Mouse (Mus musculus) erythroblast, adult 5-6 weeks (primary cell): ENCODE data around the gene Nat10. TPM values are rescaled to one million over a fixed set of nuclear protein-coding genes. Genes with fewer than 3 reads are reported as not detected.

Experiments used
- ATAC-seq: replicated peaks from 2 replicates; pipeline ENCODE4 v1.8.0; 2016; ENCODE audit warnings: moderate number of reproducible peaks, mild to moderate bottlenecking, moderate TSS enrichment, inconsistent platforms; ENCODE audit not compliant: poor library complexity, low FRiP score, severe bottlenecking
- total RNA-seq, 2 experiments: library from RNA; stranded (forward) in 1 of 2; stranded (reverse) in 1 of 2; fragments of 150-400 nt in 1 of 2; fragments of 200-764, 138-1000 nt in 1 of 2; gene quantifications; 2 replicates each; pipeline versions ENCODE4 v1.2.3 to v1.2.4; 2015 to 2017; ENCODE audit warnings: low replicate concordance in 2 of 2

Gene Nat10
- total RNA-seq, 2 experiments from 2014 or later: 9.6 to 19.2 TPM

GRCm38 (mm10) chr2:103747891-103748290, 13.2 kb downstream of the Nat10 start:
- no peak for ATAC-seq

- no peak for ATAC-seq
Observed at GRCm38 (mm10) chr2:103746761-103747160, 14.3 kb downstream of the Nat10 start.

- ATAC-seq: no peak
Observed at GRCm38 (mm10) chr2:103746096-103746495, 15.0 kb downstream of the Nat10 start.

- ATAC-seq: no peak
Observed at GRCm38 (mm10) chr2:103745481-103745880, 15.6 kb downstream of the Nat10 start.

- ATAC-seq: peak; percentile 67; the same call in 1 of the 2 replicates
Observed at GRCm38 (mm10) chr2:103743988-103744387, 17.1 kb downstream of the Nat10 start.

- no peak for ATAC-seq
Observed at GRCm38 (mm10) chr2:103743536-103743935, 17.5 kb downstream of the Nat10 start.

- no peak for ATAC-seq
Observed at GRCm38 (mm10) chr2:103742821-103743220, 18.2 kb downstream of the Nat10 start.

- ATAC-seq: no peak
Observed at GRCm38 (mm10) chr2:103731423-103731822, 29.6 kb downstream of the Nat10 start.

- ATAC-seq: no peak
Observed at GRCm38 (mm10) chr2:103730999-103731398, 30.1 kb downstream of the Nat10 start.

- ATAC-seq: no peak
Observed at GRCm38 (mm10) chr2:103728027-103728540, 33.0 kb downstream of the Nat10 start.

- no peak for ATAC-seq
Observed at GRCm38 (mm10) chr2:103724521-103724920, 36.5 kb downstream of the Nat10 start.

- ATAC-seq: no peak
Observed at GRCm38 (mm10) chr2:103719292-103719646, 41.8 kb downstream of the Nat10 start.

- peak; percentile 71 for ATAC-seq
Observed at GRCm38 (mm10) chr2:103718594-103719291, 42.3 kb downstream of the Nat10 start.

GRCm38 (mm10) chr2:103714412-103714811, 46.7 kb downstream of the Nat10 start:
- no peak for ATAC-seq

GRCm38 (mm10) chr2:103713831-103714230, 47.2 kb downstream of the Nat10 start:
- no peak for ATAC-seq

- no peak for ATAC-seq
Observed at GRCm38 (mm10) chr2:103710849-103711248, 50.2 kb downstream of the Nat10 start.

GRCm38 (mm10) chr2:103707056-103707776, 53.9 kb downstream of the Nat10 start:
- ATAC-seq: 0 out of 2 replicates have a peak, but pooled peaks have one; percentile 33

- ATAC-seq: peak; percentile 76
Observed at GRCm38 (mm10) chr2:103706226-103706625, 54.8 kb downstream of the Nat10 start.

GRCm38 (mm10) chr2:103705826-103706225, 55.2 kb downstream of the Nat10 start:
- no peak for ATAC-seq

- ATAC-seq: no peak
Observed at GRCm38 (mm10) chr2:103703865-103704264, 57.2 kb downstream of the Nat10 start.

- no peak for ATAC-seq
Observed at GRCm38 (mm10) chr2:103703336-103703735, 57.7 kb downstream of the Nat10 start.
